Comparison of ENCODE assay signal across 14 mouse cellular contexts in the genomic region with DNA sequence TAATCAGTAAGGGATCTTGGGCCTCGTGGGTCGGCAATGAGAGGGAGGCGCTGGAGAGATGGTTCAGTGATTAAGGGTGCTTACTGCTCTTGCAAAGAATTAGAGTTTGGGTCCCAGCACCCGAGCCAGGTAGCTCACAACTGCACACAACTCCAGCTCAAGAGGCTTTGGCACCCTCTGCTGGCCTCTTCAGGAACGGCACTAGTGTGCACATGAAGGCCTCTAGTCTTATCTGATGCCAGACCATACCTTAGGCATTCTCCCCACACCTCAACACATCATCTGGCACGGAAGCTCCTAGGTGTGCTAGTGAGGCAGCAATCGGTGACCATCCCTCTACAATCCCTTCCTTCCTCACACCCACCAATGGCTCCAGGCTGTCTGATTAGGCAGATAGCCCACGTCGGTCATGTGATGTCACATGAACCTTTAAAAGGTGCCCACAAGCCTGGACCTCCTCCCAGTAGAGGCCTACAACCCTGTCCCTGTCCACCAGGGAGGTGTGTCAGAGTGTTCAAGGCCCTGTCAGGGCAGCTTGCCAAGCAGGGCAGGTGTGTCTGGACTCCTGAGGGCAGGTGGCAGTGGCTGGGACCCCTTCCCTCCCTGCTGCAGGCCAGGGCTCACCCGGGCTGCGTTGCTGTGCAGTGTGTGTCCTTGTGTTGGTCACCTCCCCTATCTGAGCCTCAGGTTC. TPM values are rescaled to one million over a fixed set of nuclear protein-coding genes. Genes with fewer than 3 reads are reported as not detected.
DNase-seq lines count a peak whose midpoint lies in the region; ATAC-seq and TF ChIP-seq lines count a peak whose summit lies in the region.
"Had no signal": no experiment of that assay in that cellular context is flagged by ENCODE, and none has a peak within 500 bp of the region (broad histone marks: within the 10 kb centered on the region; RNA-seq: fewer than 3 reads in every experiment).

No protein-coding gene starts in this region.

- no peaks in the 10 kb centered on the region for H3K36me3 ChIP-seq in lung, embryonic 14.5 days (ENCODE audit: insufficient read depth)
- no peaks in the 10 kb centered on the region for H3K36me3 ChIP-seq in stomach, embryonic 16.5 days (ENCODE audit: control insufficient read depth, insufficient read depth, low read length)
- H3K36me3 ChIP-seq in midbrain, embryonic 13.5 days = no peaks in the 10 kb centered on the region
- H3K36me3 ChIP-seq: neural tube, embryonic 12.5 days had no signal

- H3K9ac ChIP-seq in lung, embryonic 14.5 days = no peak overlapping the region
- H3K9ac ChIP-seq in stomach, embryonic 16.5 days (ENCODE audit: low read length) = no peak overlapping the region
- no peak overlapping the region for H3K9ac ChIP-seq in midbrain, embryonic 13.5 days (replicated peaks)
- H3K9ac ChIP-seq: neural tube, embryonic 12.5 days had no signal

- H3K4me3 ChIP-seq in cerebellum, adult 2 months (replicated peaks; ENCODE audit: insufficient read depth, low read depth, low read length) = no peak overlapping the region
- no peak overlapping the region for H3K4me3 ChIP-seq in lung, embryonic 14.5 days (ENCODE audit: low read depth, low read length)
- H3K4me3 ChIP-seq in stomach, embryonic 16.5 days (replicated peaks; ENCODE audit: low read length) = no peak overlapping the region
- no peak overlapping the region for H3K4me3 ChIP-seq in midbrain, embryonic 13.5 days (replicated peaks)
- H3K4me3 ChIP-seq: neural tube, embryonic 12.5 days had no signal

- no peaks in the 10 kb centered on the region for H3K27me3 ChIP-seq in cerebellum, adult 2 months (ENCODE audit: control insufficient read depth, insufficient read depth, low read length)
- no peaks in the 10 kb centered on the region for H3K27me3 ChIP-seq in lung, embryonic 14.5 days (ENCODE audit: insufficient read depth, low read length)
- no peaks in the 10 kb centered on the region for H3K27me3 ChIP-seq in stomach, embryonic 16.5 days (ENCODE audit: control insufficient read depth, insufficient read depth, low read length)
- no peaks in the 10 kb centered on the region for H3K27me3 ChIP-seq in midbrain, embryonic 13.5 days
- H3K27me3 ChIP-seq: neural tube, embryonic 12.5 days had no signal

- no peaks in the 10 kb centered on the region for H3K9me3 ChIP-seq in lung, embryonic 14.5 days (ENCODE audit: low read depth, low read length)
- no peaks in the 10 kb centered on the region for H3K9me3 ChIP-seq in stomach, embryonic 16.5 days (replicated peaks; ENCODE audit: control insufficient read depth, low read length)
- H3K9me3 ChIP-seq in midbrain, embryonic 13.5 days = no peaks in the 10 kb centered on the region
- H3K9me3 ChIP-seq: neural tube, embryonic 12.5 days had no signal

- no peak for TF ChIP-seq POLR2A in cerebellum, adult 2 months (IDR thresholded peaks at IDR 0.05; ENCODE audit: borderline replicate concordance, insufficient read depth, low read length)

- no peak for DNase-seq in cerebellum, adult 2 months
- no peak for DNase-seq in cerebellum, adult 9-11 months
- peak; percentile 33 for DNase-seq in lung, embryonic 14.5 days
- DNase-seq in lung, adult 18-20 months = no peak
- DNase-seq in c-Kit-positive CD71-positive TER-119-positive erythroid progenitor cells, embryonic 14.5 days (ENCODE audit: low spot score) = peak; percentile 18
- no peak for DNase-seq in heart, adult 8-10 months (ENCODE audit: low spot score)
- DNase-seq: cerebellum, adult 8-10 months; kidney, adult 11 months; right cerebral cortex, postnatal 4 days had no signal

- ATAC-seq in lung, embryonic 14.5 days (ENCODE audit: insufficient read depth) = no peak
- ATAC-seq in stomach, embryonic 16.5 days (ENCODE audit: insufficient read depth, low FRiP score) = peak; percentile 5; the same call in 1 of the 2 replicates
- ATAC-seq in midbrain, embryonic 13.5 days = no peak

- H3K4me2 ChIP-seq in lung, embryonic 14.5 days = no peak overlapping the region
- no peak overlapping the region for H3K4me2 ChIP-seq in stomach, embryonic 16.5 days (ENCODE audit: low read depth, low read length)
- H3K4me2 ChIP-seq in midbrain, embryonic 13.5 days (replicated peaks) = no peak overlapping the region
- H3K4me2 ChIP-seq: neural tube, embryonic 12.5 days had no signal

- peak; percentile 29; the same call in 1 of the 2 replicates for TF ChIP-seq CTCF in cerebellum, adult 2 months (IDR thresholded peaks at IDR 0.05; ENCODE audit: borderline replicate concordance, insufficient read depth, low read depth, low read length)
- peak; percentile 57 for TF ChIP-seq CTCF in lung, embryonic 14.5 days (IDR thresholded peaks at IDR 0.05; ENCODE audit: low read depth)

- peaks cover 4% of the 10 kb centered on the region; the same call in 1 of the 2 replicates for H3K4me1 ChIP-seq in cerebellum, adult 2 months (ENCODE audit: control insufficient read depth, insufficient read depth, low read length)
- no peaks in the 10 kb centered on the region for H3K4me1 ChIP-seq in lung, embryonic 14.5 days (ENCODE audit: insufficient read depth)
- peaks cover 12% of the 10 kb centered on the region for H3K4me1 ChIP-seq in stomach, embryonic 16.5 days (ENCODE audit: control insufficient read depth, insufficient read depth, low read length)
- peaks cover 4% of the 10 kb centered on the region for H3K4me1 ChIP-seq in midbrain, embryonic 13.5 days (replicated peaks)

- 88% methylated on average over 11 of the region's 11 CpGs for WGBS in cerebellum, adult 2 months
- WGBS in lung, embryonic 14.5 days = 82% methylated on average over 11 of the region's 11 CpGs
- 86% methylated on average over 11 of the region's 11 CpGs for WGBS in stomach, embryonic 16.5 days
- WGBS in midbrain, embryonic 13.5 days = 91% methylated on average over 11 of the region's 11 CpGs

- H3K27ac ChIP-seq in cerebellum, adult 2 months (ENCODE audit: insufficient read depth, low read length) = no peak overlapping the region
- H3K27ac ChIP-seq in lung, embryonic 14.5 days (ENCODE audit: low read depth) = no peak overlapping the region
- H3K27ac ChIP-seq in stomach, embryonic 16.5 days (ENCODE audit: low read length) = no peak overlapping the region; the same call in 1 of the 2 replicates
- H3K27ac ChIP-seq in midbrain, embryonic 13.5 days = no peak overlapping the region
- H3K27ac ChIP-seq: neural tube, embryonic 12.5 days had no signal

RNA-seq across cellular contexts. Expression of a gene that starts 50.8 kb away (rescaled TPM):
- 4.9 and 5.2 TPM in 2 replicates for polyA plus RNA-seq in cerebellum, adult 2 months (2012; rRNA removed)
- polyA plus RNA-seq in lung, embryonic 14.5 days (2014; fragmentation: Nextera tagmentation; extraction: Ambion mirVana) = 6.9 TPM in 2 replicates
- 14.9 TPM in 2 replicates for polyA plus RNA-seq in stomach, embryonic 16.5 days (2015; fragmentation: Nextera tagmentation; extraction: Ambion mirVana)
- 10 to 100 TPM; 15.4 to 21.6 (median 20.3) TPM for total RNA-seq in heart, adult 8-10 months (2022)
- polyA plus RNA-seq in midbrain, embryonic 13.5 days (2015; fragmentation: Nextera tagmentation; extraction: Ambion mirVana) = 2.4 and 2.7 TPM in 2 replicates

RNA-seq across cellular contexts. Expression of a gene that starts 56.5 kb away (rescaled TPM):
- 0.10 and 0.18 TPM in 2 replicates for polyA plus RNA-seq in cerebellum, adult 2 months (2012; rRNA removed)
- polyA plus RNA-seq in lung, embryonic 14.5 days (2014; fragmentation: Nextera tagmentation; extraction: Ambion mirVana) = not detected in 2 replicates
- 1.3 and 1.5 TPM in 2 replicates for polyA plus RNA-seq in stomach, embryonic 16.5 days (2015; fragmentation: Nextera tagmentation; extraction: Ambion mirVana)
- total RNA-seq in heart, adult 8-10 months (2022) = not detected
- not detected in 2 replicates for polyA plus RNA-seq in midbrain, embryonic 13.5 days (2015; fragmentation: Nextera tagmentation; extraction: Ambion mirVana)
- total RNA-seq: left cerebral cortex, postnatal 25 days had no signal
- polyA plus RNA-seq: heart, embryonic 16.5 days; neural tube, embryonic 12.5 days had no signal

Comparison
In these comparisons a context has a peak if more than half of its experiments do, and no peak if none do; other contexts are left out.
1. DNase-seq: peak in lung, embryonic 14.5 days (single experiment) and c-Kit-positive CD71-positive TER-119-positive erythroid progenitor cells, embryonic 14.5 days (single experiment); none in cerebellum, adult 2 months (0 of 2), cerebellum, adult 9-11 months (single experiment), lung, adult 18-20 months (0 of 2) and heart, adult 8-10 months (single experiment).